Mouse (Mus musculus) ovary, postnatal 14 days (tissue): ENCODE results near the gene G430095P16Rik.

Experiments
- DNase-seq: peaks from one replicate; pipeline ENCODE4 v3.0.0; 2022; ENCODE audit warnings: low spot score

G430095P16Rik gene

GRCm38 (mm10) chr8:84702963-84703465, 19.8 kb upstream of the G430095P16Rik start:
- DNase-seq = no peak

DNA sequence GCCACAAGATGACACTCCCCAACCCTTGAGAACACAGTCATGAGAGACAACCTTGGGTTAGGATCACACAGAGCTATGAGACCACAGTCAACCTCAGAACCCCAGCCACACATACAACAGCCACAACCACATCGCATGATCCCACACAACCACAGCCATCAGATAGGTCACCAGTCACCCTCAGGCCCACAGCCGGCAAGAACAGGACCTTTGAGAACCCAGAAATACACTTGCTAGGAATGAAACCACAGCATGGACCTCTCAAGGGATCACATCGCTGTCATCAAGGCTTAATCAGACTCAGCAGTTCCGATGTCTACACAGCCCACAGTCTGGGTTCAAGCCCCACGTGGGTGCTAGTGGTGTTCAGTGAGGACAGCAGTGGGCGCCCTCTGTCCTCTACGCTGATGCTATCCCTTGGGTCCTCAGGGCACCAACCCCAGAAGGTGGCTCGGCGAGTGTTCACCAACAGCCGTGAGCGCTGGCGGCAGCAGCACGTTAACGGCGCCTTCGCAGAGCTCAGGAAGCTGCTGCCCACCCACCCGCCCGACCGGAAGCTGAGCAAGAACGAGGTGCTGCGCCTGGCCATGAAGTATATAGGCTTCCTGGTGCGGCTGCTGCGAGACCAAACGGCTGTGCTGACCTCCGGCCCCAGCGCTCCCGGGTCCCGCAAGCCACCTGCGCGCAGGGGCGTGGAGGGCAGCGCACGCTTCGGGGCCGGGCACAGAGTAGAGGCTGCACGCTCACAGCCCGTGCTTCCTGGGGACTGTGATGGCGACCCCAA, 19.1 kb upstream of the G430095P16Rik start:
- DNase-seq = no peak

- no peak for DNase-seq
Measured at GRCm38 (mm10) chr8:84704356-84704755, 18.5 kb upstream of the G430095P16Rik start.

DNA sequence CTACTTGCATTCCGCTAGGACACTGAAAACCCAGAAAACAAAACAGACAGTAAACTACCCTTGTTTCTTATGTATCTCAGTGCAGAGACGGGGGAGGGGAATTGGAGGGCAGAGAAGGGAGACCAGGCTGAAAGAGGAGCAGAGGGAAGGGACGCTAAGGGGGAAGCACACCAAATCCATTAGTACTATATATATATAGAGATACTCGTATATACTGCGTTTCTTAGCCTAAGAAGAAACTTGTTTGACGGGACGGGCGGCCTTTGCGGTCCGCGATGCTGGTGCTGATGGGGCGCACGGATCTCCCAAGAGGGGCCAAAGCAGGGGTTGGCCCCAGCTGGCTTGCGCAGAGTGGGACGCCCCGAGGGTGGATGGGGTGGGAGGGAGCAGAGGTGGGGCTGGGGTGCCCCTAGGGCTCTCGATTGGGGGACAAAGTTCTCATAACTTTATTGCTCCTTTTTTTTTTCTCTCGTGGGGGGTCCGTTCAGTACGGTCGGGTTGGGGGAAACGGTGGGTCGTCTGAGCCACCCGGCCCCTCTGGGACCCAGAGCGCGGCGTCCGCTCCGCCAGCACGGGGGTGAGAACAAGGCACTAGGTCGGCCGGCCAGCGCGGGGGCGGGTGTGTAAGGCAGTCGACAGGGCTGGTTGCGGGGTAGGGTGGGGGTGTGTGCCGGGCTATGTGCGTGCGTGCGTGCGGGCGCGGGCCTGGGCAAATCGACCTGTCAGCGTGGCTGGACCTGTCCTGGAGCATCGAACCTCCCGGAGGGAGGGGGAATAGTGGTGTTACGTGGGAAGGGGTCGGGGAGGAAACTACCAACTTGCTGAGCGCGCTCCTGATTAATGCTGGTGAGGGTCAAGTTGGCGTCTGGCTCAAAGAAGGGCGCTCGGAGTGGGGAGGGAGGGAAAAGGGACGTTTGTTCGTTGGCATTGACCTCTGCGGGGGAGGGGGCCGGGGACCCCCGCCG, 17.7 kb upstream of the G430095P16Rik start:
- no peak for DNase-seq

GRCm38 (mm10) chr8:84705960-84706359, 16.8 kb upstream of the G430095P16Rik start:
- DNase-seq = no peak

GRCm38 (mm10) chr8:84706610-84707266, 16.1 kb upstream of the G430095P16Rik start:
- DNase-seq = no peak

DNA sequence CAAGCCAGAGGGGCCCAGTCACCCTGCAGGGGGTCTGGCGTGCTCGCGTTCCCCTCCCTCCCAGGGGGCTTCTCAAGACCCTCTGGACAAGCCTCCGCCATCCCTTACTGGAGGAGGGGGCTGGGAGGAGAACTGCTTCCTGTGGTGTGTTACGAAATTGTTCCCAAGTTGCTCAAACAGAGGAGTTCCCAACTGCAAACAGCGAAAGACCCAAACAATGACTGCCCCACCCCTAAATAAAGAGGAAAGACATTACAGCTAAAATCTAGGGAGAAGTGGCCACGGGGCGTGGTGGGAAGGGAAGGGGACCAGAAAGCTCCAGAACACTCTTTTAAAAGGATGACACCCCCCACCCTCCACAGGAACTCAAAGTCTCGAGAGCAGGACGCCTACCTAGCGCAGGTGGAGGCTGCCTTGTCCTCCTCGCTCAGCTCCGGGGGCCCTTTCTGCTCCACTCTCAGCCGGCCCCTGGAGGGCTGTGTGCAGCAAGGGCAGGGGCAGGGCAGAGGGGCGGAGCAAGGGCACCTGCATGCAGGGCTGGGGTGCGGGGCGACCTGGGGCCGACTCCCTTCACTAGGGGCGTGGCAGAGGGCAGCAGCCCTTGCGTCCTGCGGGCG, 15.4 kb upstream of the G430095P16Rik start:
- DNase-seq = no peak

DNA sequence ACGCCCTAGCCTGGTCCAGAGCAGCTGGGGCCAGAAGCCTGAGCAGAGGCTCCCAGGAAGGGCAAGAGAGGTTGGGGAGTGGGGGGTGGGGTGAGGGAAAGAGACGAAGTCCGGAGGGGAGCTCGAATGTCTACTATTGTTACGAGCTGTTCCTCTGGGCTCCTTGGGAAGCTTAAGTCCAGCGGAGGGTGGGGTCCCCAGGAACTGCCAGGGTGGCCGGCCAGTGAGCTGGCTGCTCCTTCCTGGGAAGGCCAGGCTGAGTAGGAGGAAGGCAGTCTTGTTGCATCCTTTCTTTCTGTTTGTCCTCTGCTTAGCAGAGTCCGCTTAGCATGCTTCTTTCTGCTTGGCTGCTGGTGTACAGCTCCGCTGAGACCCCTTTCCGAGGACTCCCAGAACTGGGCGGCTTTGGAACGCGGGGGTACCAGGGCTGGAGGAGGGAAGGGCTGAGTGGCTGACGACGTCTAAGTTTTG, 14.7 kb upstream of the G430095P16Rik start:
- DNase-seq = no peak

DNA sequence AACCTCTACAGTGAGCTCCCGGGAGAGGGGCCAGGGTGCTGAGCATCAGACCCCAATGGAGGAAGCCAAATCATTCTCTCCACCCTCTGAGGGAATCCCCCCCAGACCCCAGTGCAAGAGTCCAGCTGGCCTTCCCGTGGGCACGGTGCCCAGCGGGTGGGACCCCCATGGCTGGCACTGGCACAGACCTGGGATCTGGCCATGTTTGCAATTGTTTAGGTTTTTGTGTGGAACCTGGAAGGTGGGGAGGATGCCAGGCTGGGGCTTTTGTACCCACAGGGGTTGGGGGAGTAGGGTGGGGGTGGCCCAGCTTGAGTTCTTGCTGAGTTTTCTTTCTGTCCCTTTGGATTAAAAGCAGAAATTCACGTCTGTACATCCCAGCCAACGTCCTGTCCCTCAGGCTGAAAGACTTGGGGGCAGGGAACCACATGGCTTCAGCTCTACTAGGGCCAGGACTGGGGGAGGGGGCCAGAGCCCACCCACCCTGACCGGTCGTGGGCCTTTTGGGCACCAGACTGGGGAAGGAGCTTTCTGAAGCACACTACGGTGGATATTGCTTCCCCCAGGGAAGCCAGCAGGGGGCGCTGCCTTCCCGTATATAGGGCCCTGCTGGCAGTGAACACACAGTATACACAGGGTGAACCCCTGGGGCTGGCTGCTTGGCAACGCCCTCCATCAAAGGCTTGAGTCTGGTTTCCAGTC, 13.9 kb upstream of the G430095P16Rik start:
- DNase-seq = peak; percentile 85

DNA sequence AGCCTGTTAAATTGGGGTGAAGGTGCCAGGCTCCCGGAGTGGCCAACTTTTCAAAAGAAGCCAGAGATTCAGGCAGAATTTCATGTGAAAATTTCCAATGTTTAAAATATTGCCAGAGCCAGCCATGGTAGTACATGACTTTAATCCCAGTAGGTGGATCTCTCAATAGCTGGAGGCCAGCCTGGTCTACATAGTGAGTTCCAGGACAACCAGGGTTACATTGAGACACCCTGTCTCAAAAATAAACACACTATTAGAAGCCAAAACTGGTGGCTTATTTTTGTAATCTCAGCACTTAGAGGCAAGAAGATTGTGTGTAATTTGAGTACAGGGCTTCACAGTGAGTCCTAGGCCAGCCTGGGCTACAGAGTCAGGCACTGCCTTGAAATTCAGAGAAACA, 12.9 kb upstream of the G430095P16Rik start:
- DNase-seq = no peak

DNA sequence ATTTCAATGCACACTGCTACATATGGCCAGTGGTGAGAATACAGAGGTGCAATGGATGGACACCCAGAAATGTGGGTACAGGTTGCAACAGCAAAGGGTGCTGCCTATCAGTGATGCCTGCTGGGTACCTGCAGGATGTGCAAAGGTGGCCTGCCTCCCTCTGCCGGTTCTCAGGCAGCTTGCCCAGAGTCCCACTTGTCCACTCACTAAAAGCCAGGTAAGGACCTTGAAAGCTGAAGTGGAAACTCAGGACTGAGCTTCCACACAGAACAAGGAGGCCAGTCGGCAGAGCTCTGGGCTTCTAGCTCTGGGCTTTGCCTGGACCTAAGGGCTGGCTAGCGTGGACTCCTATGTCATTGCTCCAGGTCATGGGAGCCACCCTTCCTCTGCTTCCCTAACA, 11.5 kb upstream of the G430095P16Rik start:
- no peak for DNase-seq

DNA sequence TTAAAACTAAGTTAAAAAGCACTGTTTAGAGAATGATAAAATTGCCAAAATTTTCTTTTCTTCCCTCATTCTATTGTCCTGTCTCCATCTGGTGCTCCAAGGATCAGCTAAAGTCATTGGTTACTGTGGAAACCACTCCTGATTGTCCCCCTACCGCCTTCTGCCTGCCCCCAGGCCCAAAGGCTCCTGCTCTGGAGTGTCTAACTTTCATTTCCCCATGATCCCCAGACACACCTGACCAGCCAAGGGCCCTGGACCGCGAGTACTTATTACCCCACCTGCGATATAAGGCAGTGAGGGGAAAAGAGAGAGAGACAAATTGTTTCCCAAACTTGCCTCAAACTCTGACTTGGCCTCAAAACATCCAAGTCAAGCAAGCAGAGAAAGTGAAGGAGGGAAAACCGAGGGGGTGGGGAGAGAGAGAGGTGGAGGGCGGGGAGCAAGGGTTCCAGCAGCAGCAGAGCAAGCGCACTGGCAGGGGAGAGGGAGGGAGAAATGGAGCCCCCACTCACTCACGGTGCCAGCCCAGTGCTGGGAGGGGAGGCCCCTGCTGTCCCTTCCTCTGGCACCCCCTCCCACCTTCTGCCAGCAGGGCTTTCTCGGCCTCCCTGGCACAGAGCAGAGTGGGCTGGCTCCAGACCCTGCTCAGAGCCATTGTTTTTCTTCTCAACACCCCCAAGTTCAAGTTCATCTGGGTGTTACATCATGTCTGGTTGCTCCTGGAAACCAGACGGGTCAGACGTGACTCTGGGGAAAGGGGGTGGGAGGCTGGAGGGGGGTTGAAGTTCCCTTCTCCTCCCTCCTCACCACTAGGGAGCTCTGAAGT, 10.7 kb upstream of the G430095P16Rik start:
- DNase-seq = no peak

- DNase-seq = no peak
Measured at GRCm38 (mm10) chr8:84712759-84713120, 10.1 kb upstream of the G430095P16Rik start.

GRCm38 (mm10) chr8:84713381-84713780, 9.4 kb upstream of the G430095P16Rik start:
- DNase-seq = no peak

DNA sequence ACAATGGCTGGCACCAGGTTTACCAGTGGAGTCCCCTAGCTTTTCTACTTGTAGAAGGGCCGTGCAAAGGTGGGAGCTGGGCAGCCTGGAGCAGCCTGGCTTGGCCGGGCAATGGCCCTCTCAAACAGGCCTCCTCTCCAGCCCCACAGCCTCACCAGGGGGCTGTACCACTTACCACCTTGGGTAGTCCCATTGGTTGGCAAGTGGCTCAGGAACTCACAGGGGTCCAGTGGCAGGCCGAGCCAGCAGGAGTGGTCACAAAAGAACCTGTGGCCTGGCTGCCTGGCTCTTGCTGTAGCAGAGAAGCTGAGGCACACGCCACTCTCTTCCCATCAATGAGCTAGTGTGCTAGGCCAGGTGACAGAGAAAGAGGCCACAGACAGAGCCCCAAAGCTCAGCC, 8.6 kb upstream of the G430095P16Rik start:
- DNase-seq = no peak

DNA sequence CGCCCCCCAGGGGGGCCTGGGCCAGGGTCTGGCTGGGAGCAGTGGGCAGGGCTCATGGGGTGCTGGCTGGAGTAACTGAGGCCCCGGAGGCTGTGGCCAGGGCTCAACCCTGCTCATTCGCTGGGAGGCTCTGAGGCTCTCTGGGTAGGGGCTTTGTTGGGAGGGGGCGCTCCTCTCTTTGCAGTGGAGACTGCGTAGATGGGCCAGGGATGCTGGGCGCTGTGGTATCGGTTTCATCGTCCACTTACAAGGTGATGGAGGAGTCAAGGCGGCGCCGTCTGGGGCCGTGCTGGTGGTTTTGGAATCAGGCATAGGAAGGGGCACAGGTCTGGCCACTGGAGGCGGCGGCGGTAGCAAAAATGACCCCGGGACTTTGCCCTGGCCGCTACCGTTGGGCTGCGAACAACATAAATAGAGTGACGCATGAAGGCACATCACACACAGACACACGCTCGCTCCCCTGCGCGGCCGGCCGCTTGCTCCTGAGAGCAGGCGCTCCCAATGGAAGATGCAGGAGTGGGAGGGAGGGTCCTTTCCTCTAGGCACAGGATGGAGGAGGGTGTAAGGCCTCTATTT, 6.8 kb upstream of the G430095P16Rik start:
- no peak for DNase-seq

- DNase-seq = no peak
Measured at GRCm38 (mm10) chr8:84716790-84717189, 6.0 kb upstream of the G430095P16Rik start.

- no peak for DNase-seq
Measured at GRCm38 (mm10) chr8:84718476-84718875, 4.3 kb upstream of the G430095P16Rik start.

DNA sequence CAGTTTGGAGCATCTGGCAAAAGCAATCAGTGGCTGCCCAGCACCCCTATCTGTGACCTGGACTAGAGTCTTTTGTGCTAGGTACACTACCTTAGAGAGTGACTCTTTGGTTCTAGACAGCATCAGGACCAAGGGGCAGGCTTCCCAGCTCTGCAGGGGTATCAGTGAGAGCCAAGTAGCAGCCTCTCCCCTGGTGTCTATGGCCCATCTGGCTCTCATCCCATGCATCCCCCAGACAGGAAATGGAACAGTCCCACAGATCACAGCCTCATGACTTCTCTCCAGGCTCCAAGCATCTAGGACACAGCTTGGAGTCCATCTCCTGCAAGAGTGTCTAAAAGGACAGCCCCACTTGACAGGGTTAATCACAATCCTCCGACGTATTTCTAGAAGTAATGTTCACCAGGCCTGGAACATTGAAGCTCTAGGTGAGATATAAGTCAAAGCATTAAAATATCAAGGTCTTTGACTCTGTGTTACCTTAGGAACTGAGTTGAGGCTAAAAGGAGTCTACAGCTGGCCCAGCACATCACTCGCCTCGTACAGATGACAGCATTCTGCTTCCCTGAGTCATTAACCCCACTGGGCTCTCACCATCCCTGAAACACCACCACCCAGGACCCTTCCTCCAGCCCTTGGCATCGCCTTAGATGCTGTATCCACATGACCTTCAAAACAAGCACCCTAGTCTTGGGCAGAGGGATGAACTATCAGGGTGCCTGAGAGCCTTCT, 3.7 kb upstream of the G430095P16Rik start:
- no peak for DNase-seq
